Mouse (Mus musculus) spleen, adult 2 months (tissue): ENCODE measurements at regions not wholly inside any gene's neighbourhood (a gene's known extent, or its start where the extent isn't known, plus 50 kb on each side); places are given as distances from the start of the nearest gene placed in this dataset.

Experiments
- DNase-seq, 2 experiments: peaks; one replicate each; pipeline versions ENCODE4 v3.0.0 to v3.0.0-alpha.2; 2012 to 2021; ENCODE audit warnings: low spot score in 2 of 2, low read depth in 1 of 2
- H3K27ac ChIP-seq: fragments of 200-500 bp; 2 replicates; pipeline ENCODE4 v1.5.1; 2012; ENCODE audit warnings: low read length, inconsistent platforms; ENCODE audit not compliant: insufficient read depth
- H3K27me3 ChIP-seq: fragments of 200-500 bp; 2 replicates; pipeline ENCODE4 v1.6.1; 2012; ENCODE audit warnings: mild to moderate bottlenecking, moderate library complexity, low read length, inconsistent platforms; ENCODE audit not compliant: control insufficient read depth, insufficient read depth
- H3K36me3 ChIP-seq: fragments of 200-500 bp; 2 replicates; pipeline ENCODE4 v1.6.1; 2012; ENCODE audit warnings: mild to moderate bottlenecking, low read length, inconsistent platforms; ENCODE audit not compliant: control insufficient read depth, insufficient read depth
- H3K4me1 ChIP-seq: fragments of 200-500 bp; 2 replicates; pipeline ENCODE4 v1.6.1; 2011; ENCODE audit warnings: inconsistent platforms; ENCODE audit not compliant: control insufficient read depth, insufficient read depth, insufficient read length
- H3K4me3 ChIP-seq: fragments of 200-500 bp; 2 replicates; pipeline ENCODE4 v1.5.1; 2011; ENCODE audit warnings: mild to moderate bottlenecking, inconsistent platforms; ENCODE audit not compliant: insufficient read depth, insufficient read length; ENCODE audit errors: extremely low read depth
- CTCF ChIP-seq: fragments of 200-500 bp; IDR thresholded peaks from 2 replicates; pipeline ENCODE4 v1.5.1; 2011; ENCODE audit warnings: mild to moderate bottlenecking, inconsistent platforms; ENCODE audit not compliant: insufficient read depth, insufficient read length, insufficient replicate concordance; ENCODE audit errors: extremely low read depth
- POLR2A ChIP-seq: fragments of 200-500 bp; IDR thresholded peaks from 2 replicates; pipeline ENCODE4 v1.6.1; 2011; ENCODE audit warnings: low read depth, low read length, inconsistent platforms
- WGBS: fragments of 180-500 bp; shearing (Covaris S2); methylation state at CpG from one replicate; pipeline ENCODE4 v1.1.7; 2018; 5-methylcytosine and 5-hydroxymethylcytosine counted together

DNA sequence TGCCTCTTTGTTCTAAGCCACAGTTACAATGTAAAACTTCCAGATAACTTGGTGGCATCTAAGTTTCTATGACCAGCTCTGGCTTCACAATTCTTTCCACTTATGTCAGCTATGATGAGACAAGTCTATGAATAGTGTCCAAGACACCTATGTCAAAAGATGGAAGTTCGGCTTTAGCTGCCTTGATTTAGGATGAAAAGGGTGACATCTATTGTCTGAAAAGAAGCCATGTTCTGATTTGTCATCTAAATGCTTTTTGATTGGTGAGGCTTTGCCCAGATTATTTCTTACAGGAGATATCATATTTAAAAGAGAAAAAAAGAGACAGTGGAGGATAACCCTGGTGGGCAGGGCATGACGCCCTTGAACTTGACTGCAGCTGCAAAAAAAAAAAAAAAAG is 116.7 kb upstream of the Cdc42ep3 start:
- Histone ChIP-seq H3K4me3 (no peak overlapping the region), H3K4me1 (no peaks in the 10 kb centered on the region), H3K27me3 (no peaks in the 10 kb centered on the region), H3K36me3 (no peaks in the 10 kb centered on the region), H3K27ac (no peak overlapping the region)
- WGBS = 83% methylated on average over 2 of the region's 2 CpGs
- TF ChIP-seq CTCF (no peak), POLR2A (no peak)
- DNase-seq = no peak

DNA sequence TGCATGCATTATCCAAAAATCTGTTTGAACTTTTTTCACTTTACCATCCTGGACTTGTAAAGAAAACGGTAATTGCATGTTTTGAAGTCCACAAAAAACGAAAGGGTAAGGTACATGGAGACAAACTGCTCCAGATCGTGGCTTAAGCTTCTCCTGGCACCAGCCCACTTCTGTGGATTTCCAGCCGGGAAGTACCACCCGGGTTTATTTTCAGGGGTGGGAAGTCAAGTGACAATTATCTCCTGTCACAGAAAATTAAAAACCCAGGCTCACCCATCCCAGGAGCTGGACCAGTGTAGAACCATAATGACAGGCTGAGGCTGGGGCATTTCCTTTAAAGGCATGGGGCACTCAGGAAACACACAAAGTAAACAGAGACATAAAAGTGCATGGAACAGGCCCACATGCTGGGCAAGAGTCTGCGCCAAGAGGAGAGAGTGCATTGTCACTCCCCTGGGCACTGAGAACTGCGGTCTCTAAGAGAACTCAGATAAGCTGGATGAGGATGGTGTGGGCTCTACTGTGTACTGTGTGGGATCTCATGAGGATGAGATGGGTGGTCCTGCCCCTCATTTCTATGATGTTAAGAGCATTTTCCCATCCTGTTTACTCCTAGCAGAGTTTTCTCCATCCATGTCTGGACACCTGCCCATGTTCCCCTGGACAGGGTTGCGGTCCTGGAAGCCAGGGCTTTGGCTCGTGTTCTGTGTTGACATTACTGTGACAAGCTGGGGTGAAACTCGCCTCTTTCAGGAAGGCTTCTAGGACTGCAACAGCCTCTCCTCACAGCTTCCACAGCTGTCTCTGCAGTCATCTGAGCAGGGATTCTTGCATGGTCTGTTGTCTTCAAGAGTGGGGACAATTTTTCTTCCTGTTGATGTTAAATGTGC is 117.5 kb upstream of the Cdc42ep3 start:
- WGBS = 68% methylated on average over 10 of the region's 10 CpGs
- Histone ChIP-seq H3K27me3 (no peaks in the 10 kb centered on the region), H3K27ac (no peak overlapping the region), H3K36me3 (no peaks in the 10 kb centered on the region), H3K4me3 (no peak overlapping the region), H3K4me1 (no peaks in the 10 kb centered on the region)
- no peak for DNase-seq
- TF ChIP-seq CTCF (no peak), POLR2A (no peak)

DNA sequence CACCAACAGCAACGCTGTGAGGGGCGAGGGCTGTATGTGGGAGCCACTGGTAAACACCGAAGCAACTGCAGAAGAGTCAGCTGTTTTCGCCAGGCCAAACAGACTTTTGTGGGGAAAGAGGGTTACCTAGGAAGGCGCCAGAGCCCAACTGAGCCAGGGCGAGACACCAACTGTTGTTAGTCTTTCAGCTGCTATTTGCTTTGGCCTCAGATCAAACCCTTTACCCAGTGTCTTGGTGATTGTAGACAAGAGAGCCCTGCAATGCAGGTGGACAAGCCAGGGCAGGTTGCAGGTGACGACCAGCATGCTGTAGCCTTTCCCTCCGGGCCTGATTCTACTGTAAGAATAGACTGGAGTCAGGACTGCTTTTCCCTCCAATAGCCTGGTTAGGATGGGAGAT is 121.8 kb upstream of the Cdc42ep3 start:
- 91% methylated on average over 8 of the region's 8 CpGs for WGBS
- no peak overlapping the region for H3K4me3 ChIP-seq
- no peaks in the 10 kb centered on the region for H3K4me1 ChIP-seq
- H3K36me3 ChIP-seq = no peaks in the 10 kb centered on the region
- TF ChIP-seq CTCF (no peak), POLR2A (no peak)
- H3K27me3 ChIP-seq = no peaks in the 10 kb centered on the region
- no peak for DNase-seq
- H3K27ac ChIP-seq = no peak overlapping the region

DNA sequence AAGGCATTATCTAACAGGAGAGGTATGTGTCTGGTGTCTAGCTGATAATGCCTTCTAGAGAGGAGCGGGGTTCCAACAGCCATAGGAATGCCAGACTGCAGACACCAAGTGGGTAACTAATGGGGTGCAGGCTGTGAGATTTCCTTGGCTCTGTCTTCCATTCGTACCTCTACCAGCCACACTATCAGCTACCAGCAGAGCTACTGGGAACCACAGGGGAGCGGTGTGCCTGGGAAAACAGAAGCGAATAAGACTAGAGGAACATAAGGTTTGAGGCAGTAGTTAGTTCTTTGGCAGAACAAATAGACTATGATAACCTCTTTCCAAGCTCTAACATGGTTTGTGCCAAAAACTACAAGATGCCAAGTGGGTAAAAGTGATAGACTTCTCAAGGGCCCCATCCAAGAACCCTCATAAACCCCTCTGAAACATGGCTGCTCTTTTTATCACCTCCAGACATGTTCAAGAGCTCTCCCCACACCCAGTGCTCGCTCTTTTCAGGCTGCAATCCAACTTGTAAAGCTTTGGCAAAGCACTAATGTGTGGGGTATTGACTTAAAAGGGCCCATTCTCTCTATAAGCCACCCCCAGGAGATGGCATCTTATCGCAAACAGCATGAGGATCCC is 126.3 kb upstream of the Cdc42ep3 start:
- no peak for DNase-seq
- TF ChIP-seq POLR2A (no peak), CTCF (no peak)
- Histone ChIP-seq H3K4me1 (no peaks in the 10 kb centered on the region), H3K27me3 (no peaks in the 10 kb centered on the region), H3K36me3 (no peaks in the 10 kb centered on the region), H3K4me3 (no peak overlapping the region), H3K27ac (no peak overlapping the region)
- 86% methylated on average over 6 of the region's 6 CpGs for WGBS

DNA sequence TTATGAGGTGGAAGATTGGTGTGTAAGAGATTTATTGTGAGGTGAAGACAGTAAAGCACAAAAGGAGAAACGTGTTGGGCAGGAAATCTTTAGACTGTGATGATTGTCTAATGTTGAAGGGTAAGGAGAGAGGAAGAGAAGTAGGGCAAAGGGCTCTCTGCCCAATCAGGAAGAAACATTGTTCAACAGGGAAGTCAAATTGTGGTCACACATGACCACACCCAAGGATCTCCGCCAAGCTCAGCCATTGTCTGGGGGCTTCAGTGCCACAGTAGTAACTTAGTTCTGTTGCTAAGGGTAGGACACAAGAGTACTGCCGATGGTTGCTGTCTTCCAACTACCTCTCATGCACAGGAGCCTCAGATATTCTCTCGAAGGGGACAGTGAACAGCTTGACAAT is 127.0 kb upstream of the Cdc42ep3 start:
- no peaks in the 10 kb centered on the region for H3K4me1 ChIP-seq
- H3K36me3 ChIP-seq = no peaks in the 10 kb centered on the region
- no peak overlapping the region for H3K27ac ChIP-seq
- WGBS = 34% methylated on average over 4 of the region's 4 CpGs
- no peak overlapping the region for H3K4me3 ChIP-seq
- no peak for DNase-seq
- H3K27me3 ChIP-seq = no peaks in the 10 kb centered on the region
- no peak for TF ChIP-seq POLR2A
- TF ChIP-seq CTCF = no peak

DNA sequence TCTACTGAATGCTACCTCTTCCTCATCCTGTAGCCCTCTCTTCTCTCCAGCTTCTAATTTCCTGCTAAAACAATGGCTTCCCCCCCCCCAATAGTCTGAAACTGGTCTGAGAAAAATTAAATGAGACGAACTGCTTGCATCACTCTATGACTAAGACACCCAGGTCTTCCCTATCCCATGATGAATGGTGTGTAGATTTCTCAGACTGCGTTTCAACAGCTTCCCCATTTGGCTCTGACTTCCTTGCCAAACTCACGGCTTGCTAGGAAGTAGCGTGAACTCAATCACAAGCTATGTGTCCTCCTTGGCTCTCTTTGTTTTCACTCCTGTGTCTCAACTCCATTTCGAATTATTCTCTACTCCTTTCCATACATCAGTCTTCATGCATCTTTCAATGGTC is 126.4 kb upstream of the Rmdn2 start:
- WGBS = 42% methylated on average over 5 of the region's 5 CpGs
- TF ChIP-seq POLR2A = no peak
- no peak for TF ChIP-seq CTCF
- Histone ChIP-seq H3K4me1 (no peaks in the 10 kb centered on the region), H3K27ac (no peak overlapping the region), H3K27me3 (no peaks in the 10 kb centered on the region), H3K36me3 (no peaks in the 10 kb centered on the region), H3K4me3 (no peak overlapping the region)
- DNase-seq = no peak

DNA sequence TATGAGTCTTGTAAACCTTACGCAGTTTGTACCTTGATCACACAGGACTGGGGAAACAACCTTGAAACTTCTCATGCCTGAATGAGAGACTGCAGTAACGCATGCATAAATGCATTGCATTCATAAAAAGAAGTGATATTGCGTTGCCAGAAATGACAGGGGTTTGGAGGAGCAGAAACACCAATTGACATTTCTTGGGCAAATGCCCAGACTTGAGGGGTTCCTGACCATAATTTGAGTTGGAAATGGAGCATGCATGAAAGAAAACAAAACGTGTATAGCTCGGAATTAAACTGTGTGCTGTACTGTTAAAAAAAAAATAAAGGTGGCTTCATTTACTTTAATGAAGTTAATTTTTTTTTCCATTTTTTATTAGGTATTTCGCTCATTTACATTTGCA is 122.4 kb upstream of the Rmdn2 start:
- Histone ChIP-seq H3K4me3 (no peak overlapping the region), H3K4me1 (no peaks in the 10 kb centered on the region), H3K36me3 (no peaks in the 10 kb centered on the region), H3K27me3 (no peaks in the 10 kb centered on the region), H3K27ac (no peak overlapping the region)
- no peak for DNase-seq
- WGBS = 85% methylated on average over 6 of the region's 6 CpGs
- TF ChIP-seq CTCF (no peak), POLR2A (no peak)
